Mouse (Mus musculus) c-Kit-negative CD71-positive TER-119-positive erythroid progenitor cells, embryonic 14.5 days (primary cell): Measurements from ENCODE around the gene Arhgap45.

Source experiments
- DNase-seq: peaks from one replicate; pipeline ENCODE4 v3.0.0-alpha.2; 2013; ENCODE audit warnings: low read depth, low spot score

The Arhgap45 gene

DNA sequence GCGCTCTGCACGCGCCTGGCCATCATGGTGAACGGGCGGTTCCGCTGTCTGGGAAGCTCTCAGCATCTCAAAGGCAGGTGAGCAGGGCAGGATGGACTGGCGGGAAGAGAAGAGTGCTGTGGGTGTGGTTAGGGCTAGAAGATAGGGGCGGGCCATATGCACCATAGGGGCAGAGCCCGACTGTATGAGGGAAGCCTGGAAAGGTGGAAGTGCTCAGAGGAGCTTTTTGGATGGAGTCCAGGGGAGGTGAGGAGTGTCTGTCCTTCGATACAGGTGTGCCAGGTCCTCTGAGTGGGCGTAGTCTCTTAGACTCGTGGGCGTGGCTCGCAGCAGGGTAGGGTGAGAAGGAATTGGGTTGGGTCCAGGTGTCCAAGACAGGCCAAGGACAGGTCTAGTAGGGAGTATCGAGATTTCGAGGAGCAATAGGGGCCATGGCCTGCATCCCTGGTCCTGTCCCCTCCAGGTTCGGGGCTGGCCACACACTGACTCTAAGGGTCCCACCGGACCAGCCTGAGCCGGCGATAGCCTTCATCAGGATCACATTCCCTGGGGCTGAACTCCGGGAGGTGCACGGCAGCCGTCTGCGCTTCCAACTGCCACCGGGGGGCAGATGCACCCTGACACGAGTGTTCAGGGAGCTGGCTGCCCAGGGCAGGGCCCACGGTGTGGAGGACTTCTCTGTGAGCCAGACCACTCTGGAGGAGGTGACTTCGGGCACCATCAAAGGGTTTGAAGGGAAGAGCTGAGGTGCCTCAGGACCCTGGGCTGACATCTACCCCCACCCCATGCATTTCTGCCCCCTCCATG lies 1.8 kb upstream of the Arhgap45 start:
- DNase-seq, result no peak

DNA sequence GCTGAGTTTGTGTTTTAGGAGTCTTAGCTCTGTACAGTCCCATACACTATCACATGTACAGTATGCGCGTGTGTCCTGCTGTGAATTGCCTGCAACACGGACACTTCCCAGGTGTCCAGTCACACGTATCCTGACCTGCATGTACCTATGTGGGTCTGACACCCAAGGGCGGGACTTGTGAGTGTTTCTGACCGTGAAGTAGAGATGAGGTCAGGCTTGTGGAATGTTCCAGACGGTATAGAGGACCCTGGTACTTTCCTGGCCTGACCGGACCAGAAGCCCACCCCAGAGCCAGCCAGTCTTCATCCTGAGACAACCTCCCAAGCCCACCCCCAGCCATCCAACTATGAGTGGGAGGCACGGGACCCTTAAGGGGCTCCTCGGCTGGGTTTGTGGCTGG lies 870 bp upstream of the Arhgap45 start:
- no peak for DNase-seq

DNA sequence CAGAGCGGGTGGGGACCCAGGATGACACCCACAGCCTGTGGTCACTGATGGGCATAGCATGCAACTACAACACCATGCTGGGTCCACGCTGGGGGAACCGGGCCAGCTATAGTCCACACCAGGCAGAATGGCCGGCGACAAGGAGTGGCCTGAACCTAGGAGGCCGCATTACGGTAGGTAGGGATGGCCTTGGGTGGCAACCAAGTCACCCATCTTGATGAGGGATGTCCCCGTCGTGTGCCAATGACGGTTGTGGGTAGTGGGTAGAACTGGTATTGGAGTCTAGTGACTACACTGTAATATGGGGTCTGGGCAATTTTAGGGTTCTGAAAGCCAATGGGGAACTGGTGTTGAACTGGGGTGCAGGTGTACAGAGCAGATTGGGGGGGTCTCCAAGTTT lies 478 bp downstream of the Arhgap45 start:
- DNase-seq, result no peak

DNA sequence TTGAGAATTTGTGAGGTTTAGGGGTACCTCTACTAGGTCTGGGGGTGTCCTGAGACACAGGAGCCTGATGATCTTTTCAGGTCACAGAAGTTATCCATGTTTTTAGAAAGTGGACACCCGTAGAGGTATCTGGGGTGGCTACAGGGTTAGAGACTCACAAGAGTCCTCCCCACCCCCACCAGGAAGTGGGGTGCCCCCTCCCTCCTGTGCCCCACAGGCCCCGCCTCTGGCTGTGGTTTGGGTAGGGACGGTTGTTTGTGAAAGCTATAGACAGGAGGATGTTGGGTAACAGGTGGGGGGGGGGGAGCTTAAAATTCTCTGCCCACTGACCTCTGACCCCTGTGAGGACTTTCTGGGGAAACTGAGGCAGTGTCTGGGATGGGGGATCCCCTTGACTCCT lies 908 bp downstream of the Arhgap45 start:
- DNase-seq, result no peak

DNA sequence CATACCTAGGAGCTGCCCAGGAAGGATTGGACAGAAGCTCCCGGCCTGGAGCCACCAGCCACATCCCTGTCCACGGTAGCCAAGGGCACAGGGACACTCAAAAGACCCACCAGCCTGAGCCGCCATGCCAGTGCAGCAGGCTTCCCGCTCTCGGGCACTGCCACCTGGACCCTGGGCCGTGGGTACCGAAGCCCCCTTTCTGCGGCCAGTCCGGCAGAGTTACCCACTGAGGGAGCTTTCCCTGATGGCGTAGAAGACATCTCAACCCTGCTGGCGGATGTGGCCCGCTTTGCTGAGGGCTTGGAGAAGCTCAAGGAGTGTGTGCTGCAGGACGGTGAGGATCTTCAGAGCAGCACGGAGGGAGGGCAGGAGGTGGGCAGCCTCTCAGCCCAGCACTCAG lies 1.3 kb downstream of the Arhgap45 start:
- DNase-seq, result no peak

DNA sequence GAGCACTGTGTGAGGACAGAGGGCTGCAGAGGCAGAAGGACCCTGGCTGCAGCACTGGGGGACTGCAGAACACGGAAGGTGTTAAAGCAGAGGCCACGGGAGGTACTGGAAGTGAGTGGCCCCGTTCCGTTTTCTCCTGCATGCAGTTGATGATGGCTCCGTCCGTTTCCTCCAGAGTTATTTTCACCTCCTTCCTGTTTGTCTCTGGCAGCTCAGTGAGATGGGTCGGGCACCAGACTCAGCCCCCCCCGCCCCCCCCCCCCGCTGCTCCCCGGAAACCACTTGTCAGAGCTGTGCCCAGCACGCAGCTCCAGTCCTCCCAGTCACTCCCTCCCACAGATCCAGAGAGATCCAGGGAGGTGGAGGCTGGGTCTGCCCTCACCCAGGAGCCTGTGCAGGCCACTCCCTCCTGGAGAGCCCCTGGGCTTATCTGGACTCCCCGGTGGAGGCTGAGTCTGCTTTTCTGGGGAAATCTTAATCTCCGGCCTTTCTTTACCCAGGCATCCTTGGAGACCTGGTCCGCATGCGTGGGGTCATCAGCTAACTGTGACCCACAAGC lies 2.4 kb downstream of the Arhgap45 start:
- DNase-seq, result no peak

DNA sequence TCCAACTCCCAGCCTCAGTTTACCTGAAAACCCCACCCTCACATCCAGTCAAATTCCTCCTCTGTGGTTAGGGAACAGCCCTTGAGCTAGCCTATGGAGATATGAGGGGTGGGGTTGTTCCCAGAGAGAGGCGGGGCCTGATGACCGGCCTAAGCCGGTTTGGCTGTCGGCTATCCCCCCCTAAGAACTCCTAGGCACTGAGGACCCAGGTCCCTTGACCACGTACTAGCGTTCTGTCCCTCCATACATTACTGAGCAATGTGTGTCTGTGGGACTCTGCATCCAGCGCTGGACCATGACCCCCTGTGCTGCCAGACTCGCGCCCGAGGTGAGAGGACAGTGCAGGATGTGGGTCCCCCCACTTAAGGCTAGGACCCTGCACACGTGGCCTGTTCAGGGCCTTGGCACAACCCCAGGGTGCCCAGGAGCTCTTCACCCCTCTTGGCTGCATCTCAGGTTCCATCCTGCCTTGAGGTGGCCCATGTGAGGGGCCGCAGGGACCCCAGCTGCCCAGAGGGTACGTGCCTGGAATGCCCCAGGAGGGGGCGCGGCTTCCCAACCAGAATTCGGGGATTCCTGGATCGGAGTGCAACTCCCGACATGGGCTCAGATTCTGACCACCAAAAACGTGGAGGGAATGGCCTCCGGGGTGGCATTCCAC lies 3.1 kb downstream of the Arhgap45 start:
- DNase-seq, result no peak

DNA sequence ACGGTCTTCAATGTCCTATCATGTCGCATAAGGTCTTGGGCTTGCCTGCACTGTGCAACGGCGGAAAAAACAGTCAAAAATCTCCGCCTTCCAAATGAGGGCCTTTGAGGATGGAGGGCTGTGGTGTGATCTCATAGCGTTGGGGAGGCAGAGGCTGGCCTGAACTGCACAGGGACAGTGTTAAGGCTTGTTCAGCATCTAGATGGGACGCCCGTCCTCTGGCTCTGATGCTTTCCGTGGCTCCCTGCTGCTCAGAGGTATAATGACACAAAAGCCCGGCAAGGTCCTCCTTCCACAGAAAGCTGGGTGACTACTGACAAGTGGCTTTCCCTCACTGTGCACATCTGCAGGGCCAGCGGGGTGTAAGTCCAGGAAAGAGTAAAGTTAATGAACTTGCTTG lies 3.7 kb downstream of the Arhgap45 start:
- DNase-seq, result no peak

DNA sequence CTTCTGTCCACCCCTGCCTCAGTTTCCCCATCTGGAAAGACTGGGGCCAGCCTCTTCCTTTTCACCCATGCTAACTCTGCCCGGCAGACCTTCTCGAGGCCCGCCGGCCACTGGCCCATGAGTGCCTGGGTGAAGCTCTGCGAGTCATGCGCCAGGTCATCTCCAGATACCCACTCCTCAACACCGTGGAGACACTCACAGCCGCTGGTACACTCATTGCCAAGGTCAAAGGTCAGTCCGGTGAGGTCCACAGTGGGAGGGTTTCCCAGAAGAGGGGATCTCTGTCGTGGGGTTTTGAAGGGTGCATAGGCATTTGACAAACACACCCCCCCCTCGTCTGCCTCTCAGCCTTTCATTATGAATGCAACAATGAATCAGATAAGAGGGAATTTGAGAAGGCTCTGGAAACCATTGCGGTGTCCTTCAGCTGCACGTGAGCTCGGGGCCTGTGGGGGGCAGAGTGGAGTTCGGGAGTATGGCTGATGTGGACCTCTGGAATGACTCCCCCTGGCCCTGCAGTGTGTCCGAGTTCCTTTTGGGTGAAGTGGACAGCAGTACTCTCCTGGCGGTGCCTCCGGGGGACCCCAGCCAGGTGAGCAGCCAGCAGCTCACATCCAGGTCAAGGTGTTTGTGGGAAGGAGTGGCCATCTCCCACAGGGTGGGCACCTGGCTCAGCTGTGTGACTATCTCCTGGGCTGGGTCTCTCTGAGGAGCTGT lies 4.3 kb downstream of the Arhgap45 start:
- no peak for DNase-seq

DNA sequence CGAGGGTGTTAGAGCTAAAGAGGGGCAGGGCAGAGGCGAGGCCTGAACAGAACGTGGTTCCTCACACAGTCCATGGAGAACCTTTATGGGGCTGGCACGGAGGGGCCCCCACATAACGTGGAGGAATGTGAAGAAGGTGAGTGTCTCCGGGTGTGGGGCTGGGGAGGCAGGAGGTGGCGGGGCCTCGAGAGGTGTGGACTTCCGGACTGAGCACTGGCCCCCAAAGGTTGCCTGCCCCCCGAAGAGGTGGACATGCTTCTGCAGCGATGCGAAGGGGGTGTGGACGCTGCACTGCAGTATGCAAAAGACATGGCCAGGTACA lies 4.8 kb downstream of the Arhgap45 start:
- DNase-seq, result no peak

DNA sequence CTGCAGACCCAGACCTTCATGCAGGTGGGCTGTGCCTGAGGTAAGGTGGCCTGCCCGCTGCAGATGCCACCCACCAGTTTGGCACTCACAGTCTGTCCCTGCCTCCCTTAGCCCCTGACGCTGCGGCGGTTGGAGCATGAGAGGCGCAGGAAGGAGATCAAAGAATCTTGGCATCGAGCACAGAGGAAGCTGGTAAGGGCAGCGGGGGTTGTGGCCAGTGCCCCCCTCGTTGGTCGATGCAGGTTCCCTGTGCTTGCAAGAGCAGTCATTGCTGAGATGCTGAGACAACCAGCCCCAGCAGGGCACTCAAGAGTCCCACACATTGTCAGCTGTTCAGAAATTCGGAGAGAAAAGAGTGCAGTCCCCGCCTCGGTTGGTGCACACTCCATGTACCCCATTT lies 5.7 kb downstream of the Arhgap45 start:
- no peak for DNase-seq

DNA sequence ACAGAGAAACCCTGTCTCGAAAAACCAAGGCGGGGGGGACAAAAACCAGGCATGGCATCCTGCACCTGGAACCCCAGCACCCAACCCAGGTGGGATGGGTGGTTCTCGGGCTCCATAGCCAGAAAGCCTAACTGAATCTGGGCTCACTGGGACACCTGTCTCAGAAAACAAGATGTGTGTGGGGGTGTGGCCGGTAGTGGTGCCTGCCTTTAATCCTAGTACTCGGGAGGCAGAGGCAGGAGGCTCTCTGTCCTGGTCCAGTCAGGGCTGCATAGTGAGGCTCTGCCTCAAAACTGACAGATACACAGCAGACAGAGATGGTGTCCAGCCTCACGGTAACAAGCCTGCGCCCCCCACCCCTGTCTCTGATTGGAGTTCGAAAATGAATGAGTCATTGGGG lies 6.4 kb downstream of the Arhgap45 start:
- no peak for DNase-seq

DNA sequence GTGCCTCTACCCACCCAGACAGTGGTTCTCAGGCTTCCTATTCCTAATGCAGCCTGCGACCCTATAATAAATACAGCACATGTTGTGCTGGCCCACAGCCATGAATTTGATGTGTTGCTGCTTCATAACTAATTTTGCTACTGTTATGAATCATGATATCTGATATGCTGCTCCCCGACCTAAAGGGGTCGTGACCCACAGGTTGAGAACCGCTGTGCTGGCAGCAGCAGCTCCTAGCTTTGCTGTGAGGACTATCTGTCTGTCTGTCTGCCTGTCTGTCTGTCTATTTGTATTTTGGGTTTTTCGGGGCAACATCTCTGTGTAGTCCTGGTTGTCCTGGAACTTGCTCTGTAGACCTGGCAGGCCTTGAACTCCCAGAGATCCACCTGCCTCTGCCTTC lies 7.3 kb downstream of the Arhgap45 start:
- no peak for DNase-seq

DNA sequence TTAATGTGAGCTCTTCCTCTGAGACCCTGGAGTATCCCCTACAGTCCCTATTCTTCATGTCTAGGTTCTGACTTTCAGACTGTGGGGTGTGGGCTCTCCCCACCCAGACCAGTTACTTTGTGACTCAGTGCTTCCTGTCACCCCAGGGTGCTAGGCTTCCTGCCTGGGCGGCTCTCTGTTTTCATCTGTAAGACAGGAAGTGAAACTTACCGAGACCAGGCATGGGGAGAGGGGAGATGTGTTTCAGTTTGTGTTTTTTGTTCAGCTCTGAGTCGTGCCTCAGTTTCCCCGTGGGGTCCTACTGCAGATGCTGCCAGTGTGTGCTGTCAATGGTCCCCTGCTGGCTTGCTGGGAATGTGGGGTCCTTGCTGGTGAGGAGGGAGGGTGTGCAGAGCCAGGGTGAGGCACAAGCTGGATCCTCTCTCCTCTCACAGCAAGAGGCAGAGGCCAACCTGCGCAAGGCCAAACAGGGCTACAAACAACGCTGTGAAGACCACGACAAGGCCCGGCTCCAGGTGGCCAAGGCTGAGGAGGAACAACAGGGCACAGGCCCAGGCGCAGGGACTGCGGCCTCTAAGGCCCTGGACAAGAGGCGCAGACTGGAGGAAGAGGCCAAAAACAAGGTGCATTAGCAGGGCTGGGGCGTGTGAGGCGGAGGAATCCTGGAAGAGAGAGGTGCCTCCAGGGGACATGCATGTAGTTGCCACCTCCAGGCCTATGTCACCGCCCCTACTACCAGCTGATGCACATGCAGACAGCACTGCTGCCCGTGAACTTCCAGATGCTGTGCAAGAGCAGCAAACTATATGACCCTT lies 8.0 kb downstream of the Arhgap45 start:
- no peak for DNase-seq

DNA sequence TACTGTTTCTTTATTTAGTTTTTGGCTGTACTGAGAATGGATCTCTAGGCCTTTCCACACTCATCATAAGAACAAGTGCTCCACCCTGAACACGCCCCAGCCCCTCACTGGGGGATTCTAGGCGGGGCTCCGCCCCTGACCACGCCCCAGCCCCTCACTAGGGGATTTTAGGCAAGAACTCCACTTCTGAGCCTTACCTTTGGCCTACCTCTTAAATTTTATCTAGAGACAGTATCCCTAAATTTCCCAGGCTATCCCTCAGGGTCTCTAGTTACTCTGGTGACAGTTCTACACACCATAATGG lies 8.5 kb downstream of the Arhgap45 start:
- DNase-seq, result no peak

DNA sequence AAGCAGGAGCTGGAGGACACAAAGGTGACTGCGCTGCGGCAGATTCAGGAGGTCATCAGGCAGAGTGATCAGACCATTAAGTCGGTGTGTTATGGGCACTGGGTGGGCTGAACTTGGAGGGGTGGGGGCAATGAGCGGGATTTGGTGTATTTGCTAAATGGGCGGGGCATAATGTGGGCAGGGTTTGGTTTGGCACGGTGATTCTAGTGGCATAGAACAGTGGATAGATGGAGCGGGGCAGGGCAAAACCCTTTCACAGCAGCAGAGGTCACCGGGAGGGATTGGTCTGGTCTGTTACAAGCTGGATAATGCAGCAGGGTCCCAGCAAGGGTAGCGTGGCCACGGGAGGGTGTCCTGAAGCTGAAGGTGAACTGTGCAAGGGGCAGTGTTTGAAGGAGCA lies 9.0 kb downstream of the Arhgap45 start:
- DNase-seq, result no peak

DNA sequence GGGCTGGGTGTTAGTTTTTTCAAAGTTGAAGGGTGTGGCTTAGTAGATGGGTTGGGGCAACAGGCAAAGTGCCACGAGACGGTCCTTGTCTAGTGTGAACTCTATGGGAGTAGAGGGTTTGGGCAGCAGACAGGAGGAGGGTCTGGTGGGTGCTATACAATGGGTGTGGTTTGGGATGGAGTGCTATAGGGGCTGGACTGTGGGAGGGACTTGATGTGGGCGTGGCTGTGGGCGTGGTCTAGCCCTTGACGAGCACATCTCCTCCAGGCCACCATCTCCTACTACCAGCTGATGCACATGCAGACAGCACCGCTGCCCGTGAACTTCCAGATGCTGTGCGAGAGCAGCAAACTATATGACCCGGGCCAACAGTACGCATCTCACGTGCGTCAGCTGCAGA lies 9.4 kb downstream of the Arhgap45 start:
- DNase-seq, result no peak

DNA sequence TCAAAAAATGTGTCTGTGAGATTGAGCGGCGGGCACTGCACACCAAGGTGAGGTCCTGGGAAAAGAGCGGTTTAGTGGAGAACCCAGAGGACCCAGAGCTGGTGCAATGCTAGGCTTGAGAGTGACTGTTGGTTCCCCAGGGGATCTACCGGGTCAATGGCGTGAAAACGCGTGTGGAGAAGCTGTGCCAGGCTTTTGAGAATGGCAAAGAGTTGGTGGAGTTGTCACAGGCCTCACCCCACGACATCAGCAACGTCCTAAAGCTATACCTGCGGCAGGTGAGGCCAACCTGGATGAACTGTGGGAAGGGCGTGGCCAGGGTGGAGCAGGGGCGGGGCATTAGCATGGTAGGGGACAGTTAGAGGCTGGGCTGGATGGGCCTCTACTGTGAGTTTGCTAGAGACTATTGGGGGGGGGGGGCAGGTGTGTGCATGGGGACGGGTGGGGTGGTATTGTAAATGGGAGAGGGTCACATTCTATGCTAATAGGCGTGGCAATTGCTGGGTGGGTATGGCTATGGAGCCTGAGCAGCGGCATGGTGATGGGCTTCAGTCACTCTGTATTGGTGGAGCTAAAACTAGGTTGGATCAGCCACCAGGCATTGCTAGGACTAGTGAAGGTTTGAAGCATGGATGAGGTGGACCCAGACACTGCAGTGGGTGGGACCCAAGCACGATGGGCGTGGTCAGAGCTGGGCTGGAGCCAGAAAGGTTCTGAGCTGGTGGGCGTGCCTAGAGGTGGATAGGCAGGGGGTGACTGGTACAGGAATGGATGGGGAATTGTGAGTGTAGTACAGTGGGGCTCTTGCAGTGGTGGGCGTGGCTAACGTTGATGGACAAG lies 11.4 kb downstream of the Arhgap45 start:
- no peak for DNase-seq

DNA sequence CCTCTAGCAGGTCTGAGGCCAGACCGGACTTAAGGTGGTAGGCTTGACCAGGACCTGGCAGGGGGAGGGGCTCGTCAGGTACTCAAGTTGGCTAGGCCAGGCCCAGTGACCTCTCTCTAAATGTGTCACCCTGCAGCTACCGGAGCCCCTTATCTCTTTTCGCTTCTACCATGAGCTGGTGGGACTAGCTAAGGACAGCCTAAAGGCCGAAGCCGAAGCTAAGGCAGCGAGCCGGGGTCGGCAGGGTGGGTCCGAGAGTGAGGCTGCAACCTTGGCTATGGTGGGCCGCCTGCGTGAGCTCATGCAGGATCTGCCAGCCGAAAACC lies 12.0 kb downstream of the Arhgap45 start:
- DNase-seq, result no peak

DNA sequence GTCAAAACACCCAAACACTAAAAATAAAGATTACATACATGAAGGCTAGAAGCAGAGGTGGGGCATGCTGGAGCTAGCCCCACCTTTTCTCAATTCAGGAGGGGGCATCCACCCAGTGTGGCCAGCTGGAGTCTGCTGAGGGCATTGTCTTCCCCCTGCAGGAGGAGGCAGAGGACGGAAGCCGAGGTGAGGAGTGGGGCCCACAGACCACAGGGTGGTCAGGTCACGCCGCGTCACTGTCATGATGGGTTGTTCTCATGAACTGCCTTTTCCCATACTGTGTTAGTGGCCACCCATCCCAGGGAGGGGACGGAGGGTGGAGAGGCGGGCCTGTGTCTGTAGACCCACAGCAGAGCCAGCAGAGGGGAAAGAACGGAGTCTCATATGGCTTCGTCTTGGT lies 13.7 kb downstream of the Arhgap45 start:
- no peak for DNase-seq

DNA sequence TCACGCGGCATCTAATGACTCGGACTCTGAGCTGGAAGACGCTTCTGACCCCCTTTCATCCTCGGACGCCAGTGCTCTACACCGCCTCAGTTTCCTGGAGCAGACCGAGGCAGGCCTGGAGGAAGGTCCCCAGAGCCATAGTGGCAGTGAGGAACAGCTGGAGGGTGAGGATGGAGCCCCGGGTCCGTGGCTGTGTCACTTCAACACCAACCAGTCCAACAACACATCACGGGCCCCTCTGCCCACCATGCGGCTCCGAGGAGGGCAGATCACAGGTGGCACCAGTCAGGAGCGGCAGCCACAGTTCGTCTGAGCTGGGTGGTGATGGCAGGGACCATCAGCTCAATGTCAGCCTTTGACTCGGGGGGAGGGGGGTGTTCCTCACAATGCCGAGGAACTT lies 14.3 kb downstream of the Arhgap45 start:
- DNase-seq, result no peak
